Mouse (Mus musculus) left cerebral cortex, postnatal 14 days (tissue): ENCODE results near the gene Casp9. TPM values are rescaled to one million over a fixed set of nuclear protein-coding genes. Genes with fewer than 3 reads are reported as not detected.

Experiments
- DNase-seq, 2 experiments: peaks; one replicate each; pipeline ENCODE4 v3.0.0; 2021 to 2022; ENCODE audit warnings: low spot score in 2 of 2, mixed read lengths in 1 of 2
- intact Hi-C: fragments of 180-260 bp; cut with DNase I; formaldehyde crosslinking; loops from one replicate; pipeline ENCODE4 v1.15.1; 2025
- long read RNA-seq, 2 experiments: library from polyadenylated mRNA; stranded (forward); transcript quantifications; one replicate each; pipeline ENCODE4 v2.0.0; 2021
- total RNA-seq, 2 experiments: library from RNA; stranded (reverse); gene quantifications; 2 replicates each; pipeline ENCODE4 v1.2.3; 2021

Casp9 gene
- total RNA-seq: 10 to 100 TPM; 19.4 to 21.8 TPM
- long read RNA-seq, experiment 1, transcript Casp9-201 (9 exons, 3,897 nt): major isoform, 18 of 27 reads
- long read RNA-seq, experiment 1, partial matches to known transcripts: 1 of 27 reads
- long read RNA-seq, experiment 1, other reads (novel, unspliced or antisense): 8 of 27 reads
- long read RNA-seq, experiment 2, transcript Casp9-201 (9 exons, 3,897 nt): major isoform, 12 of 20 reads
- long read RNA-seq, experiment 2, partial matches to known transcripts: 1 of 20 reads
- long read RNA-seq, experiment 2, other reads (novel, unspliced or antisense): 7 of 20 reads

- DNase-seq: peak; percentile 95 to 96
- intact Hi-C loops: no loop called here
Observed at GRCm38 (mm10) chr4:141793282-141794151, at the start of gene Casp9. Gene Casp9, plus strand, starts transcription at chr4:141793612.

- intact Hi-C loops: no loop called here
Observed at GRCm38 (mm10) chr4:141746578-141747346, 46.6 kb upstream of the Casp9 start, which contains the start of gene Agmat. Gene Agmat, plus strand, starts transcription at chr4:141746672.

GRCm38 (mm10) chr4:141749557-141749956 lies 43.9 kb upstream of the Casp9 start:
- intact Hi-C loops: no loop called here
- no peak for DNase-seq

More at GRCm38 (mm10) chr4:141746578-141747346, 46.6 kb upstream of the Casp9 start, which contains the start of gene Agmat:
- DNase-seq: no peak

GRCm38 (mm10) chr4:141750826-141751225 lies 42.6 kb upstream of the Casp9 start:
- DNase-seq: no peak
- intact Hi-C loops: no loop called here

GRCm38 (mm10) chr4:141751419-141752075 lies 41.9 kb upstream of the Casp9 start:
- intact Hi-C loops: no loop called here
- no peak for DNase-seq

- no peak for DNase-seq
- intact Hi-C loops: no loop called here
Observed at GRCm38 (mm10) chr4:141752076-141752421, 41.4 kb upstream of the Casp9 start.

- intact Hi-C loops: no loop called here
- no peak for DNase-seq
Observed at GRCm38 (mm10) chr4:141755375-141755930, 38.0 kb upstream of the Casp9 start.

- DNase-seq: no peak
- intact Hi-C loops: no loop called here
Observed at GRCm38 (mm10) chr4:141757124-141757523, 36.3 kb upstream of the Casp9 start.

- no peak for DNase-seq
- intact Hi-C loops: no loop called here
Observed at GRCm38 (mm10) chr4:141758874-141759542, 34.4 kb upstream of the Casp9 start.

- intact Hi-C loops: no loop called here
Observed at GRCm38 (mm10) chr4:141760942-141761341, 32.5 kb upstream of the Casp9 start.

GRCm38 (mm10) chr4:141762102-141762598 lies 31.3 kb upstream of the Casp9 start:
- intact Hi-C loops: no loop called here
- no peak for DNase-seq

More at GRCm38 (mm10) chr4:141760942-141761341, 32.5 kb upstream of the Casp9 start:
- no peak for DNase-seq

- DNase-seq: no peak
- intact Hi-C loops: no loop called here
Observed at GRCm38 (mm10) chr4:141763476-141763875, 29.9 kb upstream of the Casp9 start.

- intact Hi-C loops: loop anchor here (5.0 kb wide), 1 partner anchor 43 kb away; the partner anchor contains the start of gene Ddi2
- no peak for DNase-seq
Observed at GRCm38 (mm10) chr4:141765008-141765407, 28.4 kb upstream of the Casp9 start.

GRCm38 (mm10) chr4:141766316-141766667 lies 27.1 kb upstream of the Casp9 start:
- intact Hi-C loops: loop anchor here (5.0 kb wide), 1 partner anchor 44 kb away; the partner anchor contains the start of gene Ddi2
- DNase-seq: no peak

GRCm38 (mm10) chr4:141766668-141767352 lies 26.6 kb upstream of the Casp9 start:
- no peak for DNase-seq
- intact Hi-C loops: loop anchor here (5.0 kb wide), 1 partner anchor 45 kb away; the partner anchor contains the start of gene Ddi2

GRCm38 (mm10) chr4:141767353-141768036 lies 25.9 kb upstream of the Casp9 start:
- intact Hi-C loops: loop anchor here (5.0 kb wide), 1 partner anchor 45 kb away; the partner anchor contains the start of gene Ddi2
- DNase-seq: no peak
